Mouse (Mus musculus) myocyte (in vitro differentiated cells): Measurements from ENCODE around the gene Mbl1. TPM values are rescaled to one million over a fixed set of nuclear protein-coding genes. Genes with fewer than 3 reads are reported as not detected.

ENCODE experiments used
- H3K27me3 ChIP-seq: one replicate; pipeline ENCODE4 v1.6.1; 2011; ENCODE audit not compliant: control insufficient read depth, insufficient read depth, insufficient read length
- H3K36me3 ChIP-seq: one replicate; pipeline ENCODE4 v1.6.1; 2011; ENCODE audit not compliant: control insufficient read depth, insufficient read depth
- H3K4me2 ChIP-seq: one replicate; pipeline ENCODE4 v1.6.1; 2011; ENCODE audit warnings: low read depth, control low read depth
- H3K4me3 ChIP-seq: one replicate; pipeline ENCODE4 v1.5.1; 2011; ENCODE audit warnings: mild to moderate bottlenecking, control low read depth, moderate library complexity
- H3K79me2 ChIP-seq: one replicate; pipeline ENCODE4 v1.6.1; 2011; ENCODE audit not compliant: control insufficient read depth, insufficient read depth
- H3ac ChIP-seq: one replicate; pipeline ENCODE4 v1.6.1; 2011; ENCODE audit not compliant: control insufficient read depth, insufficient read length
- CEBPB ChIP-seq: IDR thresholded peaks from 2 replicates; pipeline ENCODE4 v1.6.1; 2011; ENCODE audit warnings: mild to moderate bottlenecking, moderate library complexity; ENCODE audit not compliant: poor library complexity, insufficient read depth, severe bottlenecking
- E2F4 ChIP-seq: IDR thresholded peaks from one replicate; pipeline ENCODE4 v1.6.1; 2011; ENCODE audit warnings: mild to moderate bottlenecking, control low read depth, moderate library complexity; ENCODE audit not compliant: insufficient read depth
- MAX ChIP-seq: IDR thresholded peaks from one replicate; pipeline ENCODE4 v1.6.1; 2011; ENCODE audit warnings: low read depth, mild to moderate bottlenecking, control low read depth
- MYOD1 ChIP-seq, 3 experiments: IDR thresholded peaks; one replicate each; pipeline ENCODE4 v1.6.1; 2011; ENCODE audit warnings: control low read depth in 2 of 3, low read depth in 2 of 3, mild to moderate bottlenecking in 2 of 3, moderate library complexity in 1 of 3; ENCODE audit not compliant: insufficient read length in 2 of 3, control insufficient read depth in 1 of 3
- MYOG ChIP-seq, 3 experiments: IDR thresholded peaks; one replicate each; pipeline ENCODE4 v1.6.1; 2011; ENCODE audit warnings: control low read depth in 2 of 3, low read depth in 2 of 3, mild to moderate bottlenecking in 2 of 3; ENCODE audit not compliant: insufficient read length in 2 of 3, control insufficient read depth in 1 of 3, insufficient read depth in 1 of 3
- POLR2A ChIP-seq: IDR thresholded peaks from one replicate; pipeline ENCODE4 v1.6.1; 2011; ENCODE audit warnings: low read depth, mild to moderate bottlenecking, control low read depth, moderate library complexity; ENCODE audit not compliant: insufficient read length
- POLR2AphosphoS2 ChIP-seq: IDR thresholded peaks from one replicate; pipeline ENCODE4 v1.6.1; 2011; ENCODE audit warnings: low read depth, control low read depth; ENCODE audit not compliant: insufficient read length
- REST ChIP-seq: IDR thresholded peaks from one replicate; pipeline ENCODE4 v1.6.1; 2011; ENCODE audit warnings: mild to moderate bottlenecking, control low read depth, moderate library complexity; ENCODE audit not compliant: insufficient read depth, insufficient read length
- SRF ChIP-seq: IDR thresholded peaks from one replicate; pipeline ENCODE4 v1.6.1; 2011; ENCODE audit warnings: low read depth; ENCODE audit not compliant: control insufficient read depth, insufficient read length
- TCF12 ChIP-seq: IDR thresholded peaks from one replicate; pipeline ENCODE4 v1.6.1; 2011; ENCODE audit warnings: mild to moderate bottlenecking, control low read depth; ENCODE audit not compliant: poor library complexity, insufficient read depth, severe bottlenecking
- TCF3 ChIP-seq: IDR thresholded peaks from one replicate; pipeline ENCODE4 v1.6.1; 2011; ENCODE audit warnings: low read depth, control low read depth; ENCODE audit not compliant: insufficient read length
- USF1 ChIP-seq: IDR thresholded peaks from one replicate; pipeline ENCODE4 v1.6.1; 2011; ENCODE audit warnings: low read depth, mild to moderate bottlenecking, control low read depth, moderate library complexity
- polyA plus RNA-seq: library from polyadenylated mRNA; unstranded; fragments of >200 nt; fragmentation: generic; extraction: Trizol; gene quantifications from one replicate; pipeline ENCODE4 v1.2.1, GENCODE M21; 2012; ENCODE audit warnings: missing spikeins

Gene Mbl1
- polyA plus RNA-seq, 1 experiment, result not detected

GRCm38 (mm10) chr14:41170514-41170913, 19.3 kb downstream of the Mbl1 start:
- no peak overlapping the region for H3ac ChIP-seq
- no peak overlapping the region for H3K4me3 ChIP-seq
- no peaks in the 10 kb centered on the region for H3K36me3 ChIP-seq
- no peak for TF ChIP-seq MYOD1 (IDR thresholded peaks at IDR 0.05; ENCODE audit: control insufficient read depth in 1 of 3, insufficient read length in 2 of 3, low read depth in 2 of 3)
- no peaks in the 10 kb centered on the region for H3K27me3 ChIP-seq
- H3K79me2 ChIP-seq, result no peaks in the 10 kb centered on the region
- H3K4me2 ChIP-seq, result no peak overlapping the region

DNA sequence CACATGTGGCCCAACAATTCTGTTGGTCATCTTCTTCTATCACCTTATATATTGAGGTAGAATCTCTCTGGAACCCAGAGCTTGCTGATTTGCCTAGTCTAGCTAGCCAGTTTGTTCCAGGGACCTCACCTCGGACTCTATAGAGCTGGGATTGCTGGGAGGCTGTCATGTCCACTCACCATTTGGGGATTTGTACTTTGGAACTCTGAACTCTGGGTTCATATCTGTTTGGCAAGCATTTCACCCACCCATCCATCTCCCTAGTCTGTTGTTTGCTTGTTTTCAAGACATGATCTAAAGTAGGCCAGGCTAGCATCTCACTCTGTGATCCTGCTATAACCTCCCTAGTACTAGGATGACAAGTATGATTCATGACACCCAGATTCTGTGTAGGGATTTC, 23.5 kb downstream of the Mbl1 start:
- Histone ChIP-seq H3ac (no peak overlapping the region), H3K36me3 (no peaks in the 10 kb centered on the region), H3K4me3 (no peak overlapping the region), H3K79me2 (no peaks in the 10 kb centered on the region), H3K4me2 (no peak overlapping the region), H3K27me3 (no peaks in the 10 kb centered on the region)
- TF ChIP-seq TCF12 (no peak), SRF (no peak), MAX (no peak), E2F4 (no peak), CEBPB (no peak), TCF3 (no peak), POLR2A (no peak), USF1 (no peak), POLR2AphosphoS2 (no peak), MYOD1 (IDR thresholded peaks at IDR 0.05; ENCODE audit: control insufficient read depth in 1 of 3, insufficient read length in 2 of 3, low read depth in 2 of 3) (no peak), MYOG (IDR thresholded peaks at IDR 0.05; ENCODE audit: control insufficient read depth in 1 of 3, insufficient read depth in 1 of 3, insufficient read length in 2 of 3, low read depth in 2 of 3) (no peak), REST (no peak)

DNA sequence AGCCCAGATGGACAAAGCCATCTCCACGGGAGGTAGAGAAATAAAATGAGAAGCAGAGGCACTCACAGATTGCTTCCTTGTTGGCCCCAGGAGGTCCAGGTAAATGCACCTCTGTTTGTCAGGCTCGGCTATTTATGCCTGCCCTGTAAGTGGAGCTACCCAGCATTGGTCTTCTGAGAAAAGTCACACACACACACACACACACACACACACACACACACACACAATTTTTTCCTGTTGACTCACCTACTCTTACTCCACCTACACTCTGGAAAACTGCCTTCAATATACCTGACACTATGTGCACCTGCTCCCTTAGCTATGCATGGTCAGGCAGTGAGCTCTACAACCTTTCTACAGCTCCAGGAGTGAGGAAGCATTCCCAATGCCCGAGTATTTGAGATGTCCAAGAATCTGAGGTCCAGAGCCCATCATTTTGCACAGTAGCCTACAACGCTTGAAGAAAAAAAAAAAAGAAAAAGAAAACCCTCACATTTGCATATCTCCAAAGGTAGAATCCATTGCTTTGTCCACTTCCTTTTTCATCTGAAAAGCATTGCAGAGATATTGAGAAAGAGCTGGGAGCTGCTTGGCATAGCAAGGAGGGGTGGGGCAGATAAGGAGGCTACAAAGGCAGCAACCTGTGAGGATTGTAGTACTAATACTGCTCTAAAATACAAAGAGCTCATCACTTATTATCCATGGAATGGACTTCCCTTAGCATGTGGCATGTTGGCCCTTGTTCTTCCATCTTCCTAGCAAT, 34.0 kb downstream of the Mbl1 start, which contains the start of gene Sftpd:
Gene Sftpd, minus strand, starts transcription at position 91 of the 763 bp plus-strand sequence.
- TF ChIP-seq SRF (no peak), E2F4 (no peak), CEBPB (no peak), MAX (no peak), MYOG (IDR thresholded peaks at IDR 0.05; ENCODE audit: control insufficient read depth in 1 of 3, insufficient read depth in 1 of 3, insufficient read length in 2 of 3, low read depth in 2 of 3) (no peak), MYOD1 (IDR thresholded peaks at IDR 0.05; ENCODE audit: control insufficient read depth in 1 of 3, insufficient read length in 2 of 3, low read depth in 2 of 3) (no peak), TCF3 (no peak), POLR2A (no peak), TCF12 (no peak), POLR2AphosphoS2 (no peak), USF1 (no peak), REST (no peak)
- no peak within 1 kb of the TSS for H3ac ChIP-seq
- no peaks in the 10 kb centered on the region for H3K36me3 ChIP-seq
- no peak within 1 kb of the TSS for H3K4me2 ChIP-seq
- H3K79me2 ChIP-seq, result no peaks in the 10 kb centered on the region
- H3K4me3 ChIP-seq, result no peak within 1 kb of the TSS
- no peaks in the 10 kb centered on the region for H3K27me3 ChIP-seq

- Histone ChIP-seq H3ac (no peak overlapping the region), H3K36me3 (no peaks in the 10 kb centered on the region), H3K27me3 (no peaks in the 10 kb centered on the region), H3K4me3 (no peak overlapping the region), H3K79me2 (no peaks in the 10 kb centered on the region), H3K4me2 (no peak overlapping the region)
- no peak for TF ChIP-seq MYOD1 (IDR thresholded peaks at IDR 0.05; ENCODE audit: control insufficient read depth in 1 of 3, insufficient read length in 2 of 3, low read depth in 2 of 3)
Observed at GRCm38 (mm10) chr14:41189496-41189895, 38.2 kb downstream of the Mbl1 start.

DNA sequence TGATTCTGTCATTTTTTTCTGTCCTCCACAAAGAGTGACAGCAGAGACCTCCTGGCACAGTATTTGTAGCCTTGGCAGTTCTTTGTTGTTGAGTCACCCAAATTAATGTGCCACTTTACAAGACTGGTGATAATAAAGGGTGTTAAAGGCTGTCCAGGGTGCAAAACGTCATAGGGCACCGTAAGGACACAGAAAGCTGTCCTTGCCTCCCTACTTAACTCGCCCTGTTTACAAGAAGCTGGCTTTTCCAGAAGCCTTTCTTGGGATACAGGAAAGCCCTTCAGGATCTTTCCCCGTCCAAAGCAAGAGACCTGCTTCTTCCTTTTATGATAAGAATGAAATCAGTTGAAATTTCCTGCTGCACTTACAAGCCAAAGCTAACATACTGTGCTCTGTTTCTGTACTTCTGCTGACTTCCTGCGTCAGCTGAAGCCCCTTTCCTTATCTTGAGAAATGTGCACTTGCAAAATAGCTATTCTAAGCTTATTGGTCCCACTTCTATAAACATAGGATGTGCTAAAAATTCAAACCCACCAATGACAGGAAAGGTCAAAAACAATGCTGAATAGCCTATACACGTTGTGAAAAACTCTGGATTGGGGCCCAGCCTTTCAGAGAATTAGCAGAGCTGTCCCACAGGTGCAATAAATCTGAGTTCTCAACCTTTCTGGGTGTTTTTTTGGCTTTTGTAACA, 46.9 kb downstream of the Mbl1 start:
- Histone ChIP-seq H3K79me2 (no peaks in the 10 kb centered on the region), H3ac (no peak overlapping the region), H3K27me3 (no peaks in the 10 kb centered on the region), H3K36me3 (no peaks in the 10 kb centered on the region), H3K4me2 (no peak overlapping the region), H3K4me3 (no peak overlapping the region)
- no peak for TF ChIP-seq MYOG (IDR thresholded peaks at IDR 0.05; ENCODE audit: control insufficient read depth in 1 of 3, insufficient read depth in 1 of 3, insufficient read length in 2 of 3, low read depth in 2 of 3)
- no peak for TF ChIP-seq TCF12
- TF ChIP-seq REST, result no peak
- no peak for TF ChIP-seq TCF3
- no peak for TF ChIP-seq SRF
- TF ChIP-seq CEBPB, result no peak
- TF ChIP-seq USF1, result no peak
- no peak for TF ChIP-seq POLR2A
- no peak for TF ChIP-seq MAX
- TF ChIP-seq E2F4, result no peak
- TF ChIP-seq MYOD1 (IDR thresholded peaks at IDR 0.05; ENCODE audit: control insufficient read depth in 1 of 3, insufficient read length in 2 of 3, low read depth in 2 of 3), result no peak
- TF ChIP-seq POLR2AphosphoS2, result no peak
